Mouse (Mus musculus) embryonic facial prominence, embryonic 13.5 days (tissue): ENCODE data around the gene Cdk12. TPM values are rescaled to one million over a fixed set of nuclear protein-coding genes. Genes with fewer than 3 reads are reported as not detected.

Source experiments
- ATAC-seq: fragments of 200-750 bp; cut with Nextera tagmentation; 2 replicates; pipeline ENCODE4 v1.8.0; 2017; ENCODE audit warnings: low read depth; ENCODE audit not compliant: insufficient number of reproducible peaks, insufficient read depth, low FRiP score, low TSS enrichment
- H3K27ac ChIP-seq: fragments of 300-500 bp; sonication (generic); 2 replicates; pipeline ENCODE4 v1.5.1; 2015; ENCODE audit warnings: moderate library complexity, mild to moderate bottlenecking, inconsistent platforms
- H3K27me3 ChIP-seq: fragments of 300-500 bp; sonication (generic); 2 replicates; pipeline ENCODE4 v1.6.1; 2015; ENCODE audit warnings: mild to moderate bottlenecking, inconsistent platforms
- H3K36me3 ChIP-seq: fragments of 300-500 bp; sonication (generic); 2 replicates; pipeline ENCODE4 v1.6.1; 2015; ENCODE audit warnings: mild to moderate bottlenecking, inconsistent platforms
- H3K4me1 ChIP-seq: fragments of 300-500 bp; sonication (generic); 2 replicates; pipeline ENCODE4 v1.6.1; 2015; ENCODE audit warnings: inconsistent platforms
- H3K4me2 ChIP-seq: fragments of 300-500 bp; sonication (generic); 2 replicates; pipeline ENCODE4 v1.6.1; 2015; ENCODE audit warnings: moderate library complexity, mild to moderate bottlenecking, inconsistent platforms
- H3K4me3 ChIP-seq: fragments of 300-500 bp; sonication (generic); 2 replicates; pipeline ENCODE4 v1.5.1; 2015; ENCODE audit warnings: mild to moderate bottlenecking, inconsistent platforms
- H3K9ac ChIP-seq: fragments of 300-500 bp; sonication (generic); 2 replicates; pipeline ENCODE4 v1.6.1; 2015; ENCODE audit warnings: mild to moderate bottlenecking, inconsistent platforms
- H3K9me3 ChIP-seq: fragments of 300-500 bp; sonication (generic); 2 replicates; pipeline ENCODE4 v1.6.1; 2016; ENCODE audit warnings: inconsistent platforms
- WGBS: fragments of 180-500 bp; shearing (Covaris S2); methylation state at CpG from one replicate; pipeline ENCODE4 v1.1.7; 2015; ENCODE audit warnings: mixed read lengths; 5-methylcytosine and 5-hydroxymethylcytosine counted together
- polyA plus RNA-seq: library from polyadenylated mRNA; unstranded; fragments of >200 nt; fragmentation: Nextera tagmentation; extraction: Ambion mirVana; gene quantifications from 2 replicates; pipeline ENCODE4 v1.2.1, GENCODE M21; 2015

The Cdk12 gene
- polyA plus RNA-seq, 1 experiment from 2014 or later, result 14.3 TPM

DNA sequence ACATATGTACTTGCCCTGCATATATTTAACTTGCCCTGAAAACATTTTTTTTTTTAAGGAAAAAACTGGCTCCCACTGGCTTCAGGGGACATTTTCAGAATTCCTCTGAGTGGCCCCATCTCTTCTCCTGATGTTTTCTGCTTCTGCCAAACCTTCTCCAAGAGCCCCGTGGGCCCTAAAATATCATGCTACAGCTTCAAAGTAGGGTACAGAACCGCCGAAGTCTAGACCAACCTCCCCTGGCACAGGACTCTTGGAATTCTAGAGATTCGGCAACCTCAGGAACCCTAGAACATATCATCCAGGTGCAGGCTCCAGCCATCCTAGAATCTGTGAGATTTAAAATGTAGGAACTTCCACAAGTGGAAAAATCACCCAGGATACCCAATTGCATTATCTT is 116.7 kb downstream of the Cdk12 start:
- WGBS, result 11% methylated on average over 4 of the region's 4 CpGs

DNA sequence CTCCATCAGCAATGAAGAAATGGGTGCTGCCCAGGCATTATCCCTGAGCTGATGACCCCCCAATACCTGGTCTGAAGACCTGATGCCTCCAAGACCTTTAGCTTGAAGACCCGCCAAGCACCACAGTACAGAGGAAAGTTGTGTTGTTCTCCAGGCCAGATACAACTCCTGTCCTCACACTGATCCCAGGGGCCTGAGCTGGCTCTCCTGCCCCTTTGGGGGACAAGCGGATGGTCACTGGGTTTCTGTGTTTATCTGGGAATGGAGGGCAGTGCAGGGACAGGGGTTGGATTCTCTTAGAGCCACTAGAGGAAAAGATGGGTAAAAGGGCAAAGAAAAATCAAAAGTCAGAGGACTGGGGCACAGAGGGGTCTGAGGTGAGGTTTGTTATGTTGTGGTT is 117.1 kb downstream of the Cdk12 start:
- Histone ChIP-seq H3K4me3 (no peak overlapping the region), H3K4me2 (0 out of 2 replicates have a peak overlapping the region, but pooled peaks have one; percentile 47), H3K9me3 (no peaks in the 10 kb centered on the region), H3K4me1 (peaks cover 34% of the 10 kb centered on the region), H3K36me3 (no peaks in the 10 kb centered on the region), H3K27me3 (peaks cover 100% of the 10 kb centered on the region), H3K9ac (no peak overlapping the region), H3K27ac (no peak overlapping the region)
- whole genome bisulfite sequencing, result 2% methylated on average over 2 of the region's 2 CpGs
- ATAC-seq, result no peak

More for the DNA sequence above, 116.7 kb downstream of the Cdk12 start:
- Histone ChIP-seq H3K4me2 (no peak overlapping the region), H3K36me3 (no peaks in the 10 kb centered on the region), H3K9me3 (no peaks in the 10 kb centered on the region), H3K9ac (no peak overlapping the region), H3K4me3 (no peak overlapping the region), H3K27ac (no peak overlapping the region), H3K27me3 (peaks cover 100% of the 10 kb centered on the region), H3K4me1 (peaks cover 34% of the 10 kb centered on the region)
- ATAC-seq, result no peak

DNA sequence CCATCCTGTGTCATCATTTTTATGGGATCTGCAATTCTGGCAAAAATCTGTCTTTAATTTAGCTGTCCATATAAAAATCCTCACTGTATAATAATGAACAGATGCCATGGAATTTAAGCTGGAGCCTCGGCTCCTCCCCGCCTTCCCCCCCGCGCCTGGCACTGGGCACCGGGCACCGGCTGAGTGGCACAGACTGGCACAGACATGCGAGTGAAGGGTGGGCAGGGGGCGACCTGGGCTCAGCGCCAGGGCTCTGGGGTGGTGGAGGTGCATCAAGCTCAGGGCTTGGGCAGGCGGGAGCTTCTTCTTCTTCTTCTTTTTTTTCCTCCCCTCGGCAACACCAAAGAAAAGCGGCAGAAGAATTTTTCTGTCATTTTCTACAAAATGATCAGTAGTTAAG is 117.5 kb downstream of the Cdk12 start:
- H3K9me3 ChIP-seq, result no peaks in the 10 kb centered on the region
- H3K4me2 ChIP-seq, result peak overlapping the region; percentile 47
- no peak for ATAC-seq
- H3K27me3 ChIP-seq, result peaks cover 100% of the 10 kb centered on the region
- peak overlapping the region; percentile 26 for H3K4me3 ChIP-seq
- no peak overlapping the region for H3K27ac ChIP-seq
- peaks cover 34% of the 10 kb centered on the region for H3K4me1 ChIP-seq
- WGBS, result 4% methylated on average over 12 of the region's 12 CpGs
- no peak overlapping the region for H3K9ac ChIP-seq
- H3K36me3 ChIP-seq, result no peaks in the 10 kb centered on the region

GRCm38 (mm10) chr11:98320806-98321676 is 118.2 kb downstream of the Cdk12 start:
- H3K4me3 ChIP-seq, result peak overlapping the region; percentile 11; the same call in 1 of the 2 replicates
- peaks cover 100% of the 10 kb centered on the region for H3K27me3 ChIP-seq
- WGBS, result under 1% methylated on average over 30 of the region's 30 CpGs
- no peaks in the 10 kb centered on the region for H3K9me3 ChIP-seq
- no peaks in the 10 kb centered on the region for H3K36me3 ChIP-seq
- ATAC-seq, result no peak
- no peak overlapping the region for H3K27ac ChIP-seq
- H3K4me2 ChIP-seq, result peak overlapping the region; percentile 47
- no peak overlapping the region for H3K9ac ChIP-seq
- peaks cover 34% of the 10 kb centered on the region for H3K4me1 ChIP-seq

DNA sequence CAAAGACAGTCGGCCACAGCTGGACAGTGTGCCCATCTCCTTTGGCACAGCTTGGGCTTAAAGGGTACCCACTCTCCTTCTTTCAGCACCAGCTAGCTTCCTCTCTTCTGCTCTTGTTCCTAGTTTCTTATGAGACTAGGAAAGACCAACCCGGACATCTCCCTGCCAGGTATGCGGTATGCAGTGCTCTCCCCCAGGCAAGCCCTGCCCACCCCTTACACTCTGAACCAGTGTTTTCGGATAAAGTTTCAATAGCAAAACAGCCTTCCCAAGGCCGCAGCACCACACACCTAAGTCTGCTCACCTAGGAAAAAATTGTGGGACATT is 118.8 kb downstream of the Cdk12 start:
- Histone ChIP-seq H3K9ac (no peak overlapping the region), H3K27me3 (peaks cover 100% of the 10 kb centered on the region), H3K4me3 (no peak overlapping the region), H3K4me1 (peaks cover 34% of the 10 kb centered on the region), H3K36me3 (no peaks in the 10 kb centered on the region), H3K9me3 (no peaks in the 10 kb centered on the region), H3K27ac (no peak overlapping the region), H3K4me2 (0 out of 2 replicates have a peak overlapping the region, but pooled peaks have one; percentile 47)
- ATAC-seq, result no peak
- 2% methylated on average over 5 of the region's 5 CpGs for WGBS

- 0% methylated on average over 1 of the region's 1 CpGs for WGBS
- H3K9ac ChIP-seq, result no peak overlapping the region
- ATAC-seq, result no peak
- H3K9me3 ChIP-seq, result no peaks in the 10 kb centered on the region
- H3K36me3 ChIP-seq, result no peaks in the 10 kb centered on the region
- H3K4me1 ChIP-seq, result peaks cover 38% of the 10 kb centered on the region
- H3K4me3 ChIP-seq, result no peak overlapping the region
- H3K4me2 ChIP-seq, result no peak overlapping the region
- H3K27ac ChIP-seq, result no peak overlapping the region
- peaks cover 100% of the 10 kb centered on the region for H3K27me3 ChIP-seq
Observed at GRCm38 (mm10) chr11:98322159-98322558, 119.3 kb downstream of the Cdk12 start.

- Histone ChIP-seq H3K4me1 (peaks cover 46% of the 10 kb centered on the region), H3K9ac (no peak overlapping the region), H3K9me3 (no peaks in the 10 kb centered on the region), H3K27me3 (peaks cover 100% of the 10 kb centered on the region), H3K4me3 (no peak overlapping the region), H3K36me3 (no peaks in the 10 kb centered on the region), H3K27ac (no peak overlapping the region), H3K4me2 (no peak overlapping the region)
- no peak for ATAC-seq
- WGBS, result 3% methylated on average over 10 of the region's 10 CpGs
Observed at GRCm38 (mm10) chr11:98323136-98323866, 120.4 kb downstream of the Cdk12 start.

DNA sequence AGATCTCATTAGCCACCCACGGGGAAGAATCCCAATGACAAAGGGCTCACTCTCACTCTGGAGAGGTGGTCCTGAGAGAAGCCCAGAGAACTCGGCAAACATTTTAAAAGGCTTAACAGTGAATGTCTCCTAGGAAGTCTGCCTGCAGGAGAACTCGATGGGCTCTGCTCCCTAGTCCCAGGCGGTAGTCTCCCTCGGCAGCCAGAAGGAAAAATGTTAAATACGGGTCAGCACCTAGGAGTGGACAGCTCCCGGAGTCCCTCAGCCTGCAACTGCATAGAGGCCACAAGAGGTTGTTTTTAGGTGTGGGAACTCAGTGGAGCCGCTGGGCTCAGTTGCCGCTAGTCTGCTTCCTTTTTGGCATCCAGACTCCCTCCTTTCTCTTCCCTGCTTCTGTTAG is 121.1 kb downstream of the Cdk12 start:
- H3K4me3 ChIP-seq, result no peak overlapping the region
- H3K4me2 ChIP-seq, result no peak overlapping the region
- ATAC-seq, result no peak
- H3K27ac ChIP-seq, result no peak overlapping the region
- H3K36me3 ChIP-seq, result no peaks in the 10 kb centered on the region
- H3K9me3 ChIP-seq, result no peaks in the 10 kb centered on the region
- H3K4me1 ChIP-seq, result peaks cover 46% of the 10 kb centered on the region
- WGBS, result under 1% methylated on average over 9 of the region's 9 CpGs
- H3K27me3 ChIP-seq, result peaks cover 100% of the 10 kb centered on the region
- H3K9ac ChIP-seq, result no peak overlapping the region

GRCm38 (mm10) chr11:98325191-98325820 is 122.4 kb downstream of the Cdk12 start:
- H3K4me3 ChIP-seq, result no peak overlapping the region
- no peaks in the 10 kb centered on the region for H3K9me3 ChIP-seq
- peaks cover 100% of the 10 kb centered on the region for H3K27me3 ChIP-seq
- no peaks in the 10 kb centered on the region for H3K36me3 ChIP-seq
- peaks cover 38% of the 10 kb centered on the region for H3K4me1 ChIP-seq
- no peak for ATAC-seq
- WGBS, result 4% methylated on average over 14 of the region's 14 CpGs
- H3K9ac ChIP-seq, result no peak overlapping the region
- H3K4me2 ChIP-seq, result no peak overlapping the region
- H3K27ac ChIP-seq, result no peak overlapping the region

DNA sequence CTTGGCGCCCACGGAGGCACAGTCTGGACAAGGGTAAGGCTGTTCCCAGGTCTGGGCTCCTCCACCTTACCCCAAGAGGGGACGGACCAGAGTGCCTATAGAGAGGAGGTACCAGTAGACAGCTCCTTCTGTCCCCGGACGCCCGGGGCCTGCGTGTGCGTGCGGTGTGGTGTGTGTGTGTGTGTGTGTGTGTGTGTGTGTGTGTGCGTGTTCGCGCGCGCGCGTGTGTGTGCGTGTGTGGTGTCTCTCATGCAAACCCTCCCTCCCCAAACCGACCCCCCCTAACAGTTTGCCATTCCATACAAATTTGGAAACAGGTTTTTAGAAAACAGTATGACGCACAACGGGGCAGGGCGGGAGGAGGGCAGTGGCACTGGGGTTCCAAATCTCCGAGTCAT is 123.0 kb downstream of the Cdk12 start:
- Histone ChIP-seq H3K4me3 (no peak overlapping the region), H3K9me3 (no peaks in the 10 kb centered on the region), H3K27ac (no peak overlapping the region), H3K36me3 (no peaks in the 10 kb centered on the region), H3K9ac (no peak overlapping the region), H3K4me2 (no peak overlapping the region), H3K4me1 (peaks cover 32% of the 10 kb centered on the region), H3K27me3 (peaks cover 100% of the 10 kb centered on the region)
- WGBS, result 3% methylated on average over 12 of the region's 22 CpGs
- no peak for ATAC-seq

- no peaks in the 10 kb centered on the region for H3K36me3 ChIP-seq
- H3K27ac ChIP-seq, result no peak overlapping the region
- H3K9ac ChIP-seq, result no peak overlapping the region
- WGBS, result 1% methylated on average over 19 of the region's 19 CpGs
- H3K4me3 ChIP-seq, result peak overlapping the region; percentile 30
- ATAC-seq, result no peak
- no peaks in the 10 kb centered on the region for H3K9me3 ChIP-seq
- peaks cover 100% of the 10 kb centered on the region for H3K27me3 ChIP-seq
- H3K4me1 ChIP-seq, result peaks cover 24% of the 10 kb centered on the region
- H3K4me2 ChIP-seq, result peak overlapping the region; percentile 47; the same call in 1 of the 2 replicates
Observed at GRCm38 (mm10) chr11:98326741-98327135, 123.9 kb downstream of the Cdk12 start.
